Mouse (Mus musculus): ENCODE results near the gene Ifnk.

DNA sequence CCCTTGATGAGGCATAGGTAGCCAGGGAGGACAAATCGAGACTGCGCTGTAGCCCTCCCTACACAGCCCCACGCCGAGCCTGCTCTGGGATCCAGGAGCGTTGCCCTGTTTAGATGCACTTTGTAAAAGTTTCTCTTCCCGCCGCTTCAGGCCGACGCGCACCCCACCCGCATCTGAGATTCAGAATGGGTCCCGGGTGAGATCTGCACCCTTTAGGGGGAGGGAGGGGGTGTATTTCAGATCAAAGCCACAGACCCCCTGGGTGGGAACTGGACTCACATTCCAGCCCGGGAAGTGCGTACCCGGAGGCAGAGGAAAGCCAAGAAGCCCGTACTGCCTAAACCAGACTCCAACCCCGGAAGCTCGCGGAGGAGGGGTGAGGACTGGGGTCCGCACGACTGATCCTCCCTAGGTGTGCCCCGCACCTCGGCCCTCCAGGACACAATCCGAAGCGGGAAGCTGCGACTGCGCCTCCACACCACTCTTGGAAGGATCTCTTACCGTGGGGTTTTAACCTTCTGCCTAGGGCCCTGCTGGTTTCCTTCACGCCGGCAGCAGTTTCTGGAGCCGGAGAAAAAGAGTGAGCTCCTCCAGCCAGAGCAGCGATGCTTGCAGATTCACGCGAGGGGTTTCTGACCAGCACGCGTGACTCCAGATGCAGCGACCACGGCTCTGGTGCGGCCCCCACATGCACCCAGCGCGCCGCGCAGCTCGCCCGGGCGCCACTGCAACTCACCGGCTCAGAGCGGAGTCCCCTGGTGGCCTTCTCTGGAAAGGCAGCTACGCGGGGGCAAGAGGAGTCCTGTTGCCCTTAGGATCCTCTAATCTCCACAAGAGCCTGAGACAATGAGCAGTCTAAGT lies 5.1 kb downstream of the Ifnk start, which contains the start of gene Mob3b:
- TF ChIP-seq POLR2A (IDR thresholded peaks at IDR 0.05; ENCODE audit: low read depth, low read length) (peak; percentile 9; the same call in 1 of the 2 replicates), CTCF (IDR thresholded peaks at IDR 0.05; ENCODE audit: extremely low read depth, insufficient read length, insufficient replicate concordance, low read depth, low read length) (peak; percentile 82)

Measured in small intestine, adult 2 months (tissue).